Mouse (Mus musculus): ENCODE results near the gene Hs1bp3.

The Hs1bp3 gene

DNA sequence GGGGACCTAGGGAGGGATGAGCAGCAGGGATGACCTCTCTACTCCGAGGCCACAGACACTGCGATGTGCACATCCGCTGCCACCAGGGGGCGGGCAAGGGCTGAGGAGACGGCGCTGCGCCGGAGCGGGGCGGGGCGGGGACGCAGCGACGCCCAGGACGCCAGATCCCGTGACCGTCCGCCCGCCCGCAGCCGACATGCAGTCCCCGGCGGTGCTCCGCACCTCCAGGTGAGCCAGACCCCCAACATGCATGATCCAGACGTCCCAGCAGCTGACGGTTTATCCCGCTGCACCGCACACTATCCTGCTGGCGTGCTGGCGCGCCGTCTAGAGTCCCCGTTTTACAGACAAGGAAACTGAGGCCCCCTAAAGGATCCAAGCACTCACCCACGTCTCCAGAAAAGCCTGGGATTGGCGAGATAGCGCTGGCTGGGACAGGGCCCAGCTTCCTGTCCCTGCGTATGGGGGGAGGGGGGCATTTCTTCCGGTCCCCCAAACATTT is at the start of gene Hs1bp3:
Gene Hs1bp3, plus strand, starts transcription at position 163 of the 502 bp plus-strand sequence.
- peak; percentile 84 for DNase-seq (ENCODE audit: extremely low read depth, insufficient read length, low spot score)

DNA sequence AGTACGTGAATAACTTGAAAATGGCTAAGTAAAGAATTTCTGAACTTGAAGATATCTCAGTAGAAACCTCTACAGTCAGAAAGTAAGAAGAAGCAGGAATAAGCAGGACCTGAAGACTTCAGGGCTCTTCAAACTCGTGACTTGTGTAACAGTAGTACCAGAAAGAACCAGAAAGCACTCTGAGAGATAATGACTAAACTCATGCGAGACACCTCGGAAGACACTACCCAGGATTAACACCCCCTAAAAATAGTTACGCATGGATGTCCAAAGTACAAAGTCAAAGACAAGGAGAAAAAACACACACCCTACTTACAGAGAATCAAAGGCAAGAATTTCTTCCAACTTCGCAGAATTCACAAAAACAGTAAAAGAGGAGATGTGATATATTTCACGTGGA is 46.9 kb upstream of the Hs1bp3 start:
- no peak for DNase-seq (ENCODE audit: extremely low read depth, insufficient read length, low spot score)

DNA sequence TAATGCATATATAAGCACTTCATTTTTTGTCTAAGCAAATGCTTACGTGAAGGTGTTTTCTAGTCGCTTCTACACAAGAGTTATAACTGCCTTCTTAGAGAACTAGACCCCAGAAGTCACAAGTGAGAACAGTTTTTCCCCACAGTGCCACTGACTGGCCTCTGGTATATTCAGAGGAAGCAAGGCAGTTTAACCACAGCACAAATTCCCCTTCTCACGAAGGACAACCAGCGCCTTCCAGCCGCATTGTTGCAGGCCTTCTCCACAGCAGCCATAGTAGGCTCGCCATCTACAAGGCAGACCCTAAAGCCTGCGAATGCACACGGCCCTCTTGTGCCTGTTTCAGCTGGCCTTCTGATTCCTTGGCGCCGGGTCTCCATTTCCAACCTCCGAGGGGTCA is 43.6 kb upstream of the Hs1bp3 start:
- no peak for DNase-seq (ENCODE audit: extremely low read depth, insufficient read length, low spot score)

DNA sequence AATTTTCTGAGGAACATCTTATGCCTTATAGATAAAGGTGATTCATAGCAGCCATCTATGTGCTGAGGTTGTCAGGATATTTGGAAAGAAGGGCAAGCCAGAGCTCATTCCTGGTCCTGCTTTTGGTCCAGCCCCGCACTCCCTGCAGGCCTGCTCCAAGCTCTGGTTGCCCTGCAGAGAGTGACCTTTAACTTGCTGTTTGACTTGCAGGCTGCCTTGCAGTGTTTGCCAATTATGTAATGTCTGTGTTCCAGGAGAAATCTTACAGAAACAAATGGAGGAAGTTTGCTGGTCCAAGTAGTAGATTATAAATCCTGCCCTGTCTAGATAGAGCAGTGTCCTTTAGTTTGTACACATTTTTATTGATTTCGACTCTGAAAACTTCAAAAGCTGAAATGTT is 41.8 kb upstream of the Hs1bp3 start:
- DNase-seq (ENCODE audit: extremely low read depth, insufficient read length, low spot score): no peak

DNA sequence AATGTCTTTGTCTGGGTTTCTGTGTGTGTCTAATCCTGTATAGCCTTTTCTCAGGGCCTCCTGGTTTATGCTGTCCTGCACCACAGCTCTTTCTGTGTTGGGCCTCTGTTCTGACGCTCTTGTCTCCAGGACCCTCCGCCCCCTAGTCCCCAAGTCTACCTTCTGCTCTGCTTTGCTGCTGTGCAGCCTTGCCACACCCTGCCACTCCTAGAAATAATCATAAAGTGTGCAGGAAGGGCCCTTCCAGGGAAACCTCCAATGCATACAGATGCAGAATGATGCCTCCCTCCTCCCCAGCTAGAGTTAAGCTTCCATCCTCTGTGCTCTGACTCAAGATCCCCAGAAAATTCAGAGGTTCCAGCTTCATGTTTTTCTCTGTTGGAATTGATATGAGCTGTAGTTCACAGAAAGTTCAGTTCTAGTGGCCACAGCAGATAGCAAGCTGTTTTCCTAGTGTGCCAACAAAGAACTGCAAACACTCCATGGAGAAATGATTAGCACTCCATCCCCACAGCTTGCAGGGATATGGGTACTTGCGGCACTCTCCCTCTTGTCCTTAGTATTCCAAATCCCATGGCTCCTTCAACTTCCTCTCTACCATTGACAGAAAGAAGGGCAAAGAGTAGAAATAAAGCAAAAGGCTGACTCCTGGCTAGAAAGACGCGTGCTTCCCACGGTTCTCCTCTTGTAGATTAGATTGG is 39.6 kb upstream of the Hs1bp3 start:
- DNase-seq (ENCODE audit: extremely low read depth, insufficient read length, low spot score): no peak

DNA sequence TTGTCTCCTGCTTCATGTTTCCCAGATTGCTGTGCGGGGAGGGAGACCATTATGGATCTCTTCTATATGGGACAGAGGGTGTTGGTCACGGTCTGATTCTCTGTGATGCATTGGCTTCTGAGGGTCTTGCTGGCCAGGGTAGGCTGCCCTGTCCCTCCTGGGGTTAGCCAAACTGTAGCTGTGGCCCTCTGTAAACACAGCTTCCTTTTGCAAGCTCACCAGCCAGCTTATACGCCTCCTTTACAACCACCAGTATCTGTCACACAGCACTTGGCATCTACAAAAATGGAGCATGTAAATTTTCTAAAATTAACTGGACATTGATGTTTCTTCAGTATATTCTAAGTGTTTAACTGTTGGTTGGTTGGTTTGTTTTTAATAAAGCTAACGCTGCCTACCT is 37.8 kb upstream of the Hs1bp3 start:
- no peak for DNase-seq (ENCODE audit: extremely low read depth, insufficient read length, low spot score)

DNA sequence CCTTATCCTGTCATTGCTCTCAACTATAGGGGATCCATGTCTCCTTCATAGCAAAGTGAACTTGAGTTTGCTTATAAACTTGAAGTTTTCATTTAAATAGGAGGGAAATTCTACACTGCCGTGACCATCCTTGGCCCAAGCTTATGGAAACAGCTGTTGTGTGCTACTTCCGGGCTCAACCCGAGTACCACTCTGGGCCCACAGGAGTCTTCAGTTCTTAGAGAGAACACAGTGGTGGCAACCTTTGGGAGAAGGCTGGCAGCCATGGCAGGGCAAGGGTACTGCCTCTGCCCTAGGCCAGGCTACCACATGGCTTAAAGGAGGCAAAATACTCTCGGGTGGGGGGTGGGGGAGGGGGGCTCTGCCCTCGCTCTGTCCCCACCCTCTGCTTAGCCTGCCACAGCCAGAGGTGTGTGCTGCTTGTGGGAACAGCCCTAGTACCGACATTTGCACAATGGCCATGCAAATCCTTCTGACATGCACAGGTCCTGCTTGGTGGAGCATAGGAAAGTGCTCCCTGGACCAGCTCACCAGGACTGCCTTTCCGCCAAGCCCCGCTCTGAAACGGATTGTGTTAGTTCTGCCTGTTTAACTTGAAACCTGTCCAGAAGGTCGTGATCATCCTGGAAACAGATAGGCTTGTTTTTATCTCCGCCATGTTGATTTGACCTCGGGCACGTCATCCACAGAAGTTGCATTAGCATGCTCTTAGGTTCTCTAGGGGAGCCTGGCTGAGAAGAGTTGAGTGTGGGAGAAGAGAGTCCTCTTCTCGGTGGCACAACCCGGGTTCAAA is 31.8 kb upstream of the Hs1bp3 start:
- no peak for DNase-seq (ENCODE audit: extremely low read depth, insufficient read length, low spot score)

DNA sequence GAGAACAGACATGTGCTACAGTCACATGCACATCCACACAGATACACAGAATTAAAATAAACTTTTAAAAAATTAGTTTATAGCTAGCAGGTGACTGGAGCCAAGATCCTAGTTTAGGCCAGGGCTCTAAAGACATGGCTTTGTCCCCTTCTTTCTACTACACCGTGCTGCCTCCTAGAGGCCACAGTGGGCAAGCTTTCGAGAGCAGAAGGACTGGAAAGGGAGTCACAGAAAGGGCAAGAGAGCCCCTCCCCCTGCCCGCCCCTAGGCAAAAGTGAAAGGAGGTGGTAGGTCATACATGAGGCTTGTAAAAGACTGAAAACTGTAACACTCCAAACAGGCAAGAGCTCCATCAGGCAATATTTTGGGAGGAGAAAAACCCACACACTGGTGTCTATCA is 25.3 kb upstream of the Hs1bp3 start:
- DNase-seq (ENCODE audit: extremely low read depth, insufficient read length, low spot score): no peak

DNA sequence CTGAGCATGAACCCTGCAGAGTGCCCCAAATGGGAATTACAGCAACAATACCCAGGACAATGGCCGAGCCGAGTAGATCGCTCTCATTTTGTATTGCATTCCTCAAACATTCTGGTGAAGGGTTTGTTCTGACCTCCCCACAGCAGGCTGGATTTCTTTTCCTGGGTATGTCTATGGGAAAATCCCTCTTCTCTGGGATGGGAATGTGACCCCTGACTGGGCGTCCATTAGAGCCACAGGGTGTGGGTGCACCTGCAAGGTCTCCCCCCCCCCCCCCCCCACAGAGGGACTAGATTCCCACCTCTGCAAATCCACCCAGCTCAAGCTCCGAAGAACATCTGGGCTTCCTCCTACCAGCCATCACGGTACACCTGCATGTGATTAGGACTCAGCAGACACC is 24.1 kb upstream of the Hs1bp3 start:
- DNase-seq (ENCODE audit: extremely low read depth, insufficient read length, low spot score): no peak

DNA sequence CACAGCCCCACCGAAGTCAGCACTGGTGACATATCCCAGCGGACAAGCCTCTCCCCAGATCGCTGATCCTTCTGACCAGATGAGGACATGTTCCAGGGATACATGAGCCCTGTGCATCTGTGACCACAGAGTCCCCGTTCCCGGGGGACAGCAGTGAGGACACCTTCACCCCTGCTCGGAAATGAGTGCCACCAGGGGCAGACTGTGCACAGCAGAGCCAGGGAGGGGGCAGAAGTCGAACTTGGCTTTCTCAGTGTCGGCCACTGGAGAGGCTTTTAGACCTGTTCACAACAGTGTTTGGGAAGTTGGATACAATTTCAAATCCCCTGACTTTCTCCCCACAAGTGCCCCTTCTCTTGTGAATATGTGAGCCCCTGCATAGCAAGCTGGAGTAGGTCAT is 23.7 kb upstream of the Hs1bp3 start:
- DNase-seq (ENCODE audit: extremely low read depth, insufficient read length, low spot score): no peak

DNA sequence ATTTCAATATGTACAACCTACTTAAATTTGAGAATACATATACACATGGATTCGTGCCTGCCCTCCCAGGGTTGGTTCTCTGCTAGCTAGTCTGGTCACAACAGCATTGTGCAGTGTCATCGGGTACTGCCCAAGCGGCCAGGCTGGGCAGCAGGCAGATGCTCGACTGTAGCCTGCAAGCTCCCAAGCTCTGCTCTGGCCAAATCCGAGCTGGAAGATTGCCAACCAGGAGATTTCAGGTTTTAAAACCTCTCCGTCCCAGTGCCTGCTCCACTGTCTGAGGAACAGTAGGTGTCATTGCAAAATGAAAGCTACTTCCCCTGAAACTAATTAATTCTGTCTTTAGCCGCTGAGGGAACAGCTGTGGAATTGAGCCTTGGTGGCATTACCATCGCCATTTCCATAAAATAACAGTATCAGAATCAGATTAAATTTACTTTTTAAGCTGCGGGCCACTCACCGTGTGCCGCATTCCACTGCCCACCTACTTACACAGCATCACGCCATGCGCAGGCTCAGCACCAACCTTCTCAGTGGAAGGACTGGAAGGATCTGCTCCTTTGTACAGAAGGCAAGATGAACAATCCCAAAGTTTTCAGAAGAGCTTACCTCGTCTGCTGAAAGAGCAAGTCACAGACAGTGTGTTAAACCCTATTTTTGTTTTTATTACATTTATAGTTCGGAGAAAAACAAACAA is 21.9 kb upstream of the Hs1bp3 start:
- DNase-seq (ENCODE audit: extremely low read depth, insufficient read length, low spot score): no peak

DNA sequence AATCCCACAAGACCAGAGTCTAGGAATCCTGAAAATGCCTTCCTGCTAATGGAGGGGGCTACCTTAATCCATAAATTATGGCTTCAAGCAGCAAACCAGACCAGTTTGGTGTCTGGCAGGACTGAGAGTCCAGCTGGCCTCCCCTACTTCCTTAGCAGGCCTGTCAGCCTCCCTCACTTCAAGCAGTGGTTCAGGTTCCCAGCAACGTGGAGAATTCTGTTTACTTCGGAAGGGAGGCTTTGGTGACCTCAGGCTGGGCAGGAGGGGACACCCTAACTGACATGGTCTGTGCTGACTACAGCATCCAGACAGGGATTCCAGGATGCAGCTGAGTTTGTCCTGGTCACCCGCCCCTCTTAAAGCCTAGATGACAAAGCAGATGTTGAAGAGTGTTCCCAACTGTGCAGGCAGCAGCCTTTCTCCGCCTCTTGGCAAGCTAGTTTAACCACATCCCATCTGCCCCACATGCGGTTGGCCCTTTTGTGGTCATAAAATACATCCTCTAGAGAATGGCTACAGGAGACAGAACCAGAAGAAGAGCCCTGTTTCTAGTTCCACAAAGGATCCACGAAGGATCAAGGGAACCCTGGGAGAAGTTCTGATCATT is 17.8 kb upstream of the Hs1bp3 start:
- peak; percentile 73 for DNase-seq (ENCODE audit: extremely low read depth, insufficient read length, low spot score)

DNA sequence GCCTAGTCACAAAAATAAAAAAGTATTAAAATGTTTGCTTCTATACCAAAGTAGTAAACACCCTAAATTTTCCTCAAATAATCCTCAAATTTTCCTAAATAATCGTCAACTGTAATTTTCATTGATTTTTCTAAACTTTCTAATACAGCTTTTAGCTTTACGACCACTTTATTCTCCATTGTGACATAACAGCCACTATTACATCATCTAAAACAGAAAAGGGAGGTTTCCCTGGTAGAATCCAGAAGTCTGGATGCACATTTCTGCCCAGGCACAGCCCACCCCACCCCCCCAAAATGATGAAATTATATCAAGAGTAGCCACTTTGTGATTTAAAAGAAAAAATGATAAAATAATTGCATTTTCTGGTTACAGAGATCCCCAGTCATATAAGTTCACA is 17.1 kb upstream of the Hs1bp3 start:
- DNase-seq (ENCODE audit: extremely low read depth, insufficient read length, low spot score): no peak

DNA sequence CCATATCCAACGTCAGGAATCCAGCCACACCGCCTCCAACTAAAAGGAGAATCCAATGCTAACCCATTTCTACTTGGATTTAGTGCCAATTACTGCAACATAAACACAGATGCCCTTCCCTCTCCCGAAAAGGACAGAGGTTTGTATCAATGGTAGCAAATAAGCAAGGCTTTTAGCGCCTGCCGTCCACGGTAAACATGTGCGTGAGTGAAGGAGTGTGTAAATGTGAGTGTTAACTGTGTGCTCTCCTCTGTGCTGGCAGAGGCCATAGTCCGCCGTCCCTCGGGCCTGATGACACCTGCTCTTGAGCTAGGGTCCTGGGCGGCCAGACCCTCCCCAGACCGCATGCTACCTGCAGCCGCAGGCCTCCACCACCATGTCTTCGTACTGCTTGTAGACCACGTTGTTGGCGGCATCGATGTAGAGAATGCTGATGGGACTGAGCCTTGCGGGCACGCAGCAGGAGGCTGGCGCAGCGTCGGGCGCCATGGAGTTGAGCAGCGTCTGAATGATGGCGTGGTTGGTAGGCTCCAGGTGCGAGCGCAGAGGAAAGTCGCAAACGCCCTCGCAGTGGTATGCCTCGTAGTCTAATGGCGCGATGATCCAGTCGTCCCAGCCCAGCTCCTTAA is 15.5 kb upstream of the Hs1bp3 start:
- DNase-seq (ENCODE audit: extremely low read depth, insufficient read length, low spot score): no peak

DNA sequence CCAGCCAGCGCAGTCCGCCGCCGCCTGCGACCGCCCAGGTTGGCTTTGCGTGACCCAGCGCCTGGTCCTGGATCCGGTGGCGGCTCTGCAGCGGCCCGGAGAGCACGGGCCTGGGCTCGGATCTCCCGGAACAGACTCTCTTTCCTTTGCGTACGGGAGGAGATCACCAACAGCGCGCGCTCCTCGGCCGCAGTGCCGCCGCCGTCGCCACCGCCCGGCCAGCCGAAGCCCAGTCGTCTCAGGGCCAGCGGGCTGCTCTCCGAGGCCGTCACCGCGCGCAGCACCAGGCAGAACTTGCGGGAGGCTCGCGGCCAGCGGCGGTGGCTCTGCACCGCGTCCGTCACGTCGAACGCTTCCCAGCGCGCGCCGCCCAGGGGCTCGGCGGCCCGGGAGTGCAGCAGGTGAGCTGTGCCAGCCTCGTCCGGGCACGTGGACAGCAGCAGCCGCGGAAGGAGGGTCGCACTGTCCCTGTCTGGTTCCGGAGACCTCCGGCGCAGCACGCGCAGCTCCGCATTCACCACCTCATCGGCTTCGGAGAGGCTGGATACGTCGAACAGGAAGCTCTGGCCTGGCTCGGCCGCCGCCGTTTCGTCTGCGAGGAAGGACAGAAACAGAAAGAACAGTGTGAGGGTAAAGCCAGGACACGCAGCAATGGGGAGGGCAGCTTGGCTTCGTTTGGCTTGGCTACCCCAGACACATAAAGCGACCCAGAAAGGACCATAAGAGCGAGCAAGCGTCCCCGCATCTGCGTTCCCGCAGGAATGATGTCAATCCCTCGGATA is 14.7 kb upstream of the Hs1bp3 start:
- no peak for DNase-seq (ENCODE audit: extremely low read depth, insufficient read length, low spot score)

DNA sequence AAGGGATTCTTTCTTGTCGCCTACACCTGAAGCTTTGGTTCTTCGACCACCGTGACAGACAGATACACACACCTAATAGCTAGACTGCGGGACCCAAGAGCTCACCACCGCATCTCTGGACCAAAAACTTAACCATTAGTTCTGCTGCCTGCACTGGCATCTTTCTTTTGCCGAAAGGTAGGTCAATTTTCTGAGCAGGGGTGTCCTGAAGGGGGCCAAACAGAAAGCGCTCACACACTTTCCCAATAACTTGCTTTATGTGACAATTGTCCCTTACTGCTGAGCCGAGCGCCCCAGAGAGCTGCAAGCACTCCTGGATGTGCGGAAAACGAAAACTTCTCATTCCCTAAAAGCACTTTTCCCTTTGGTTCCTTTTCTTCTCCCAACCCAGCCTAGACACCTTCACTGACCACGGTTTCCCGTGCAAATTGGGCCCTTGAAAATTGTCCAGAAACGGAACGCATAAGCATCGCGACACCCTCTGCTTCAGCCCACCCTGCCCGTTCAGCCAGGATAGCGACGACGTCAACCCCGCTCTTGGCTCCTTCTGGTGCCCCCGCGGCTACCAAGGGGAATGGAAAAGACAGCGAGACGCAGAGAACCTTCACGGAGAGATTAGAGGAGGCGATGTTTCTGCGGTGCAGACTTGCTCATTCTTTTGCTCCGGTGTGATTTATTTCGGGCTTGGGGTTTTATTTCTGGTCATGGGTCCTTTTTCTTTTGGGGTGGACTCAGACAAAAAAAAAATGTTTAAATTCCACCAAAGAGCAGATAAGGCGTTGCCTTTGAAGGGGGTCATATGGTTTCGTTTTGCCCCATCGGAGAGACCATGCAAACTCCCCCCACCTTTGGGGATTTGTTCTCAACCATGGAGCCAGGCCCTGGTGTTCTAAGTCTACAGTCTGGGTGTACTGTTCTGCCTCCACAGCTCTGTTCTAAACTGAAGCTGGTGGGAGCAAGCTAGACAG is 13.8 kb upstream of the Hs1bp3 start:
- no peak for DNase-seq (ENCODE audit: extremely low read depth, insufficient read length, low spot score)

DNA sequence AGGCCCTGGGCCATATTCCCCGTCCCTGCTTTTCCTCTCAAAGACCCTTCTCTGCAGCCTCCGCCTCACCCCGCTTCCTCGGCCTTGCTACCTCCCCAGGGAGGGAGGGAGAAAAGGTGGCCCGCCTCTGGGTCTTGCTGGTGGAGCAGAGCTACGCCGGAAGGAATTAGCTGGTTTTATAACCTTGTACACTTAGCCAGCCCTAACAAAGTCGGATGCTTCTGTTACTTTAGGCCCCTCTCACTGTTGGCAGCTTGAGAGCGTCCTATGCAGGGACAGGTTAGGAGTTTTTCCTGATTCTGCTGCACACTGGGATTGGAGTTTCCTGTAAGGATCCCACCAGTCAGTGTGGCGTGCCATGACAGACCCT is 13.1 kb upstream of the Hs1bp3 start:
- DNase-seq (ENCODE audit: extremely low read depth, insufficient read length, low spot score): no peak

DNA sequence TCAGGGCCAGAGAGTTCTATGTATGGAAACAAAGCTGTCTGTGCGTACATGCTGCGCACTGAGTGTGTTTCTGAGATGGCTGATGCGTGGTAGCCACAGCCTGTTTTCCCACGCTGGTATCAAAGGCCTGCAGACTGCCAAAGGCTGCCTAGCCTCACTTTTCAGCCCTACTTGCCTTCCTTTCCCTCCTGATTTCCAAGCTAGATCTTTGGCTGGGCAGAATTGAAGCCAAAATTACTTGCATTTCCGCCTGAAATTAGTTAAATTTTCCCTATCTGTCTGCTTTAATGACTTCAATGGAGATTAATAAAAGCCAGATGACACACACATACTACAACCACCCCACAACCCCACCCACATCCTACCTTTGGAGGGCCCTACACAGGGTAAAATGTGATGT is 12.7 kb upstream of the Hs1bp3 start:
- no peak for DNase-seq (ENCODE audit: extremely low read depth, insufficient read length, low spot score)

Measured in 3134 (cell line).